Mouse (Mus musculus): Measurements from ENCODE around the gene Mmp11.

DNA sequence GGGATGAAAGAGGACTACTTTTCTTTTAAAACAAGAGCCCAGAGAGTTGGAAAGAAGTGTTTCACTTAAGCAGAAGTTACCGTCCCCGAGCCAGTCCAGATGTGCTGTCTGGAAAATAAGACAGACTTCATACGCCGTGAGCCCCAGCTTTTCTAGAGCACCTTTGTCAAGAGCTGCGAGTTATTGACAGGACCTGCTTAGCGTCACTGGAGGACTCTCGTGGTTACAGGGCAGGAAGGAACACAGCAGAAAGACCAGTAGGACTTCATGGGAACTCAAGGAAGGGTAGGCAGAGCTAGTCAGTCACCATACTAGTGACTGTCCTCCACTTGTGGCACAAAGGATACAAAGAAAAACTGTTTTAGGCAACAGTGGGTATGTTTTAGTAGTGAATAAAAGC, 20.7 kb downstream of the Mmp11 start:
- TF ChIP-seq CTCF (IDR thresholded peaks at IDR 0.05; ENCODE audit: low read depth, low read length) (no peak), POLR2A (IDR thresholded peaks at IDR 0.05; ENCODE audit: insufficient read depth, low read length) (no peak)
